Mouse (Mus musculus): ENCODE data around the gene Eif4g3.

DNA sequence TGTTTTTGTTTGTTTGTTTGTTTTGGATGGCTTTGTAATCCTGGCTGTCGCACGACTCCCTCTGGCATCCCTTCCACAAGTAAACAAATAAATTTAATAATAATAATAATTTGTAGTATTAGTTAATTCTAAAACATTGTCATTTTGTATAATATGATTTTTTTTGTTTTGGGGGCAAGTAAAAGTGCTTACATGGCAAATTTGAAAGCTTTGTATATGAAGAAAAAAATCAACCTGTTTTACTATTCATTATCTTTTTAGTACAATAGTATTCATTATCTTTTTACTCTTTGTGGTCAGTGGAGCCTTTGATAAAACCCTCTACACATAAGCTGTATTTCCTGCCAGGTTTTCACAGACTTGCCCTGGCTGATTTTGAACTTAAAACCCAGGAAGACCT lies 29.9 kb downstream of the Eif4g3 start:
- no peak for TF ChIP-seq CTCF (IDR thresholded peaks at IDR 0.05; ENCODE audit: control insufficient read depth, insufficient read depth, insufficient replicate concordance, low read depth, low read length)
- TF ChIP-seq POLR2A (IDR thresholded peaks at IDR 0.05; ENCODE audit: control insufficient read depth, low read depth, low read length) = no peak
